Mouse (Mus musculus) liver, embryonic 12.5 days (tissue): ENCODE measurements around the gene Cd2. TPM values are rescaled to one million over a fixed set of nuclear protein-coding genes. Genes with fewer than 3 reads are reported as not detected.

Experiments
- ATAC-seq: fragments of 200-750 bp; cut with Nextera tagmentation; 2 replicates; pipeline ENCODE4 v1.8.0; 2017; ENCODE audit warnings: moderate number of reproducible peaks, mild to moderate bottlenecking, moderate library complexity
- H3K27ac ChIP-seq: fragments of 300-500 bp; sonication (generic); 2 replicates; pipeline ENCODE4 v1.5.1; 2016; ENCODE audit warnings: mild to moderate bottlenecking
- H3K27me3 ChIP-seq: fragments of 300-500 bp; sonication (generic); replicated peaks from 2 replicates; pipeline ENCODE4 v1.6.1; 2016; ENCODE audit warnings: mild to moderate bottlenecking, moderate library complexity
- H3K36me3 ChIP-seq: fragments of 300-500 bp; sonication (generic); 2 replicates; pipeline ENCODE4 v1.6.1; 2016; ENCODE audit warnings: mild to moderate bottlenecking, moderate library complexity
- H3K4me1 ChIP-seq: fragments of 300-500 bp; sonication (generic); 2 replicates; pipeline ENCODE4 v1.6.1; 2016
- H3K4me2 ChIP-seq: fragments of 300-500 bp; sonication (generic); 2 replicates; pipeline ENCODE4 v1.6.1; 2016; ENCODE audit warnings: mild to moderate bottlenecking, moderate library complexity
- H3K4me3 ChIP-seq: fragments of 300-500 bp; sonication (generic); 2 replicates; pipeline ENCODE4 v1.5.1; 2016; ENCODE audit warnings: mild to moderate bottlenecking, moderate library complexity
- H3K9ac ChIP-seq: fragments of 300-500 bp; sonication (generic); 2 replicates; pipeline ENCODE4 v1.6.1; 2016; ENCODE audit warnings: mild to moderate bottlenecking, moderate library complexity
- H3K9me3 ChIP-seq: fragments of 300-500 bp; sonication (generic); replicated peaks from 2 replicates; pipeline ENCODE4 v1.6.1; 2016; ENCODE audit warnings: mild to moderate bottlenecking, moderate library complexity
- WGBS: fragments of 180-500 bp; shearing (Covaris S2); methylation state at CpG from one replicate; pipeline ENCODE4 v1.1.7; 2016; ENCODE audit not compliant: insufficient replicate concordance; 5-methylcytosine and 5-hydroxymethylcytosine counted together
- polyA plus RNA-seq: library from polyadenylated mRNA; unstranded; fragments of >200 nt; fragmentation: Nextera tagmentation; extraction: Ambion mirVana; gene quantifications from 2 replicates; pipeline ENCODE4 v1.2.1, GENCODE M21; 2016

Gene Cd2
- polyA plus RNA-seq, 1 experiment from 2014 or later: not detected

- Histone ChIP-seq H3K27ac (no peak overlapping the region), H3K9ac (no peak overlapping the region), H3K9me3 (no peaks in the 10 kb centered on the region), H3K4me1 (no peaks in the 10 kb centered on the region), H3K27me3 (peaks cover 8% of the 10 kb centered on the region; the same call in 1 of the 2 replicates), H3K36me3 (no peaks in the 10 kb centered on the region), H3K4me2 (no peak overlapping the region), H3K4me3 (no peak overlapping the region)
- ATAC-seq: no peak
- 46% methylated on average over 19 of the region's 19 CpGs for WGBS
Observed at GRCm38 (mm10) chr3:101290587-101291520, 3.1 kb upstream of the Cd2 start.

GRCm38 (mm10) chr3:101290036-101290435 lies 2.3 kb upstream of the Cd2 start:
- no peaks in the 10 kb centered on the region for H3K36me3 ChIP-seq
- H3K27me3 ChIP-seq: peaks cover 7% of the 10 kb centered on the region; the same call in 1 of the 2 replicates
- H3K27ac ChIP-seq: no peak overlapping the region
- H3K9me3 ChIP-seq: no peaks in the 10 kb centered on the region
- no peak overlapping the region for H3K4me3 ChIP-seq
- no peak overlapping the region for H3K4me2 ChIP-seq
- no peaks in the 10 kb centered on the region for H3K4me1 ChIP-seq
- WGBS: 75% methylated on average over 7 of the region's 7 CpGs
- no peak overlapping the region for H3K9ac ChIP-seq
- no peak for ATAC-seq

DNA sequence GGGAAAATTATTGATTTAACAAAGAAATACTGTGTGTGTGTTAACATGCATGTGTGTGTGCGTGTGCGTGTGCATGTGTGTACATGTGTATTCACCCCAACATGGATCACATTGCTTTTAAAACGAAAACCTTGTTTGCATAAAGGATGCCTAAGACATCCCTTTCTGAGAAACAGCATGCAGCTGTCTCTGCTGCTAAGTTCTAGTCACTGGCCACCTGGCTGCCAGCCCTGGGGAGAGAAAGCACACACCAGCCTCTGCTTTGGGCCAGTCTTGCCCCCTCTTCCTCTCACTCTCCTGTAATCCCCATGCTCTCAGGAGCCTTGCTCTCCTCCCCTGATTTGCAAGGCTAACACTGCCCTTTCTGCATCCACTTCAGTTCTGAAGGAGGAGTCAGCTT lies 1.7 kb upstream of the Cd2 start:
- ATAC-seq: no peak
- WGBS: 66% methylated on average over 3 of the region's 3 CpGs
- peaks cover 1% of the 10 kb centered on the region; the same call in 1 of the 2 replicates for H3K27me3 ChIP-seq
- no peak overlapping the region for H3K27ac ChIP-seq
- H3K4me2 ChIP-seq: no peak overlapping the region
- no peaks in the 10 kb centered on the region for H3K36me3 ChIP-seq
- H3K9me3 ChIP-seq: no peaks in the 10 kb centered on the region
- H3K9ac ChIP-seq: no peak overlapping the region
- no peak overlapping the region for H3K4me3 ChIP-seq
- H3K4me1 ChIP-seq: no peaks in the 10 kb centered on the region

DNA sequence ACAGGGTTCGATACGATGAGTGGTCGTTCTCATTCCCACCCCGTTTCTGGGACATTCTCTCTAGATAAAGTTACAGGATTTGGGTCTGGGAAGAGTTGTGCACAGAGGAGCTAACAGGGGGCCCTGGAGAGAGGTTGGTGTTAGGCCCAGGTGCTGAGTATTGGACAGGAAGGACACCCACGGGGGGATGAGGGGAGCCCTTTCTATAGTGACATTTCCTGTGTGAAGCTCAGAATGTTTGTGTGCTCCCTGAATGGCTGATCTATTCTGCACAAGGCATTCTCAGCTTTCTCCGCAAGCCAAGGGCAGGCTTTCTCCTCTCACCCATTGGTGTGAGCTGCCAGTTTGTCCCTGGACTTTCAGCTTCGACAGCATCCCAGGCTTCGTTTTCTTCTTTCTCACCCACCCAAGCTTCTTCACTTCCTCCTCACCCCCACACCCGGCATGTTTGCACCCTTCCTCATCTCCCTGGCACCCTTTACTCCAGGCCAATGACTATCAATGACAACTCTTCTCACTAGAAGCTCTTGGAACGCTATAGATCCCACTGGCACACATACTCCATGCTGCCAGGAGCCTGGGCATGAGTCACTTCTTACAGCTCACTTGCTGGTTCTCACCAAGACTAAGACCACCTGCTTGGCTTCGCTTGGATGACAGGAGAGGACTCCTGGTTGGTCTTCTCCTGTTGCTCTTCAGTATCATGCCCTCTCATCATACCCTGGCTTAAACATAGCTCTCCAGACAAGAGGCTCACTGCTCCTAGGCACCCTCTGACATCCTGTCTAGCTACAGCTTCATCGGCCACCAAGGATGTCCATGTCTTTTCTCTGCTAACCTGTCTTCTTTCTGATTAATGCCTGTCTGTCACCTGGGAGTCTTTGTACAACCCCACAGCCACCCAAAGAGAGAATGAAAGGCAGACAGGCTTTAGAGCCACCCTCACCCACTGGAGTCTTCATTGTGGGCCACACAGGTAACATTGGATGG lies 1.1 kb downstream of the Cd2 start:
- 63% methylated on average over 12 of the region's 12 CpGs for WGBS
- no peaks in the 10 kb centered on the region for H3K36me3 ChIP-seq
- H3K9ac ChIP-seq: no peak overlapping the region
- ATAC-seq: no peak
- no peak overlapping the region for H3K4me3 ChIP-seq
- H3K9me3 ChIP-seq: no peaks in the 10 kb centered on the region
- H3K27ac ChIP-seq: no peak overlapping the region
- no peaks in the 10 kb centered on the region for H3K4me1 ChIP-seq
- H3K4me2 ChIP-seq: no peak overlapping the region
- H3K27me3 ChIP-seq: no peaks in the 10 kb centered on the region

DNA sequence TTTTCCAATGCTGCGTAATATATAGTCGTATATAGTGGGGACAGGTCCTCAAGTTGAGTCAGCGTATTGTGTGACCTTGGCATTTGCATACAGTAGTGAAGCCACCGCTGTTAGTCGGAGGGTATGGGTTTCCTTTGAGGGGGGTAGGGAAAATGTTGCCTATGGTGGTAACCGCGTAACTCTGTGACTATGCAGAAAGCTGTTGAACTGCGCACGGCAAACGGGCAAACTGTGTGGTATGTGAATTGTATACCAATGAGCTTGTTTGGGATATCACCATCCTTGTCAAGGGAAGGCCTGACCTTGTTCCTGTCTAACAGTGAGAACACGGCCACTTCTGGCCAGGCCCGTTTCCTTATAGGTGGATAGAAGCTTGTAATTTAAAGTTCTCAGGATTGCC lies 1.9 kb downstream of the Cd2 start:
- 80% methylated on average over 12 of the region's 12 CpGs for WGBS
- Histone ChIP-seq H3K36me3 (no peaks in the 10 kb centered on the region), H3K9me3 (no peaks in the 10 kb centered on the region), H3K4me1 (no peaks in the 10 kb centered on the region), H3K4me3 (no peak overlapping the region), H3K4me2 (no peak overlapping the region), H3K27ac (no peak overlapping the region), H3K9ac (no peak overlapping the region), H3K27me3 (no peaks in the 10 kb centered on the region)
- ATAC-seq: no peak

- Histone ChIP-seq H3K9ac (no peak overlapping the region), H3K4me2 (no peak overlapping the region), H3K4me3 (no peak overlapping the region), H3K4me1 (no peaks in the 10 kb centered on the region), H3K9me3 (no peaks in the 10 kb centered on the region), H3K27ac (no peak overlapping the region), H3K36me3 (no peaks in the 10 kb centered on the region), H3K27me3 (peaks cover 5% of the 10 kb centered on the region; the same call in 1 of the 2 replicates)
- no peak for ATAC-seq
- 71% methylated on average over 5 of the region's 5 CpGs for WGBS
Observed at GRCm38 (mm10) chr3:101285021-101285615, 2.6 kb downstream of the Cd2 start.

GRCm38 (mm10) chr3:101283869-101284706 lies 3.7 kb downstream of the Cd2 start:
- H3K27ac ChIP-seq: no peak overlapping the region
- H3K27me3 ChIP-seq: peaks cover 15% of the 10 kb centered on the region
- H3K4me3 ChIP-seq: no peak overlapping the region
- 73% methylated on average over 13 of the region's 13 CpGs for WGBS
- ATAC-seq: no peak
- no peaks in the 10 kb centered on the region for H3K4me1 ChIP-seq
- no peak overlapping the region for H3K4me2 ChIP-seq
- H3K9me3 ChIP-seq: no peaks in the 10 kb centered on the region
- H3K9ac ChIP-seq: no peak overlapping the region
- H3K36me3 ChIP-seq: no peaks in the 10 kb centered on the region

GRCm38 (mm10) chr3:101283441-101283840 lies 4.3 kb downstream of the Cd2 start:
- Histone ChIP-seq H3K4me1 (no peaks in the 10 kb centered on the region), H3K4me3 (no peak overlapping the region), H3K27ac (no peak overlapping the region), H3K9me3 (no peaks in the 10 kb centered on the region), H3K9ac (no peak overlapping the region), H3K36me3 (no peaks in the 10 kb centered on the region), H3K4me2 (no peak overlapping the region), H3K27me3 (peaks cover 20% of the 10 kb centered on the region)
- ATAC-seq: no peak
- WGBS: 65% methylated on average over 4 of the region's 4 CpGs

GRCm38 (mm10) chr3:101282556-101283180 lies 5.1 kb downstream of the Cd2 start:
- 76% methylated on average over 9 of the region's 9 CpGs for WGBS
- Histone ChIP-seq H3K27ac (no peak overlapping the region), H3K4me2 (no peak overlapping the region), H3K36me3 (no peaks in the 10 kb centered on the region), H3K9me3 (no peaks in the 10 kb centered on the region), H3K4me3 (no peak overlapping the region), H3K27me3 (peaks cover 22% of the 10 kb centered on the region), H3K4me1 (no peaks in the 10 kb centered on the region), H3K9ac (no peak overlapping the region)
- ATAC-seq: no peak

GRCm38 (mm10) chr3:101281841-101282240 lies 5.9 kb downstream of the Cd2 start:
- 53% methylated on average over 4 of the region's 4 CpGs for WGBS
- Histone ChIP-seq H3K4me1 (no peaks in the 10 kb centered on the region), H3K4me2 (no peak overlapping the region), H3K36me3 (no peaks in the 10 kb centered on the region), H3K27ac (no peak overlapping the region), H3K9me3 (no peaks in the 10 kb centered on the region), H3K9ac (no peak overlapping the region), H3K4me3 (no peak overlapping the region), H3K27me3 (peaks cover 22% of the 10 kb centered on the region)
- no peak for ATAC-seq
